Mouse (Mus musculus): ENCODE results near the gene Cenpu.

- TF ChIP-seq EP300 (IDR thresholded peaks at IDR 0.05; ENCODE audit: insufficient read depth, low read depth, low read length) (no peak), CTCF (IDR thresholded peaks at IDR 0.05; ENCODE audit: low read depth, low read length) (no peak)
Measured at GRCm38 (mm10) chr8:46612913-46613312, 61.1 kb downstream of the Cenpu start.
